In genomic region chr13:34398061-34398787, GRCm38 (mm10) we compare ENCODE assay signal across 8 mouse cellular contexts. TPM values are rescaled to one million over a fixed set of nuclear protein-coding genes. Genes with fewer than 3 reads are reported as not detected.
DNase-seq lines count a peak whose midpoint lies in the region; ATAC-seq and TF ChIP-seq lines count a peak whose summit lies in the region.

No protein-coding gene starts in this region.

- H3K9ac ChIP-seq in hindbrain, embryonic 15.5 days: no peak overlapping the region
- H3K9ac ChIP-seq in hindbrain, embryonic 14.5 days: no peak overlapping the region
- H3K9ac ChIP-seq in lung, postnatal 0 days (replicated peaks; ENCODE audit: low read depth): no peak overlapping the region
- no peak overlapping the region for H3K9ac ChIP-seq in forebrain, embryonic 16.5 days (replicated peaks; ENCODE audit: low read depth, low read length)

- H3K27me3 ChIP-seq in hindbrain, embryonic 15.5 days: no peaks in the 10 kb centered on the region
- H3K27me3 ChIP-seq in hindbrain, embryonic 14.5 days (ENCODE audit: control insufficient read depth, insufficient read depth, low read length): no peaks in the 10 kb centered on the region
- no peaks in the 10 kb centered on the region for H3K27me3 ChIP-seq in lung, postnatal 0 days (replicated peaks; ENCODE audit: insufficient read depth, low read length)
- H3K27me3 ChIP-seq in forebrain, embryonic 16.5 days (replicated peaks; ENCODE audit: control insufficient read depth, insufficient read depth, low read length): no peaks in the 10 kb centered on the region

- no peaks in the 10 kb centered on the region for H3K9me3 ChIP-seq in hindbrain, embryonic 15.5 days
- H3K9me3 ChIP-seq in hindbrain, embryonic 14.5 days (ENCODE audit: control insufficient read depth, low read length): no peaks in the 10 kb centered on the region
- H3K9me3 ChIP-seq in lung, postnatal 0 days (ENCODE audit: low read length): no peaks in the 10 kb centered on the region
- no peaks in the 10 kb centered on the region for H3K9me3 ChIP-seq in forebrain, embryonic 16.5 days (ENCODE audit: control insufficient read depth, low read length)

- peaks cover 8% of the 10 kb centered on the region for H3K4me1 ChIP-seq in hindbrain, embryonic 15.5 days (replicated peaks)
- 0 out of 2 replicates have a peak, but pooled peaks cover 6% of the 10 kb centered on the region for H3K4me1 ChIP-seq in hindbrain, embryonic 14.5 days (replicated peaks; ENCODE audit: control insufficient read depth, insufficient read depth, low read length)
- H3K4me1 ChIP-seq in lung, postnatal 0 days (ENCODE audit: insufficient read depth, low read depth, low read length): no peaks in the 10 kb centered on the region
- H3K4me1 ChIP-seq in forebrain, embryonic 16.5 days (replicated peaks; ENCODE audit: control insufficient read depth, insufficient read depth, low read length): no peaks in the 10 kb centered on the region

- 29% methylated on average over 10 of the region's 10 CpGs for WGBS in hindbrain, embryonic 15.5 days
- 26% methylated on average over 10 of the region's 10 CpGs for WGBS in hindbrain, embryonic 14.5 days
- WGBS in lung, postnatal 0 days: 12% methylated on average over 10 of the region's 10 CpGs
- WGBS in forebrain, embryonic 16.5 days: 35% methylated on average over 10 of the region's 10 CpGs

- no peak for TF ChIP-seq CTCF in lung, postnatal 0 days (IDR thresholded peaks at IDR 0.05)

- no peak overlapping the region for H3K4me3 ChIP-seq in hindbrain, embryonic 15.5 days
- H3K4me3 ChIP-seq in hindbrain, embryonic 14.5 days (replicated peaks; ENCODE audit: low read length): no peak overlapping the region
- no peak overlapping the region for H3K4me3 ChIP-seq in lung, postnatal 0 days (ENCODE audit: low read depth, low read length)
- H3K4me3 ChIP-seq in forebrain, embryonic 16.5 days (replicated peaks; ENCODE audit: low read length): no peak overlapping the region

- no peak overlapping the region for H3K4me2 ChIP-seq in hindbrain, embryonic 15.5 days
- no peak overlapping the region for H3K4me2 ChIP-seq in hindbrain, embryonic 14.5 days (replicated peaks)
- H3K4me2 ChIP-seq in lung, postnatal 0 days (replicated peaks; ENCODE audit: low read depth, low read length): no peak overlapping the region
- H3K4me2 ChIP-seq in forebrain, embryonic 16.5 days (ENCODE audit: low read length): no peak overlapping the region

- H3K27ac ChIP-seq in hindbrain, embryonic 15.5 days (replicated peaks): no peak overlapping the region
- no peak overlapping the region for H3K27ac ChIP-seq in hindbrain, embryonic 14.5 days
- H3K27ac ChIP-seq in lung, postnatal 0 days (ENCODE audit: low read length): peak overlapping the region; percentile 29
- H3K27ac ChIP-seq in forebrain, embryonic 16.5 days (ENCODE audit: low read length): no peak overlapping the region

- TF ChIP-seq EP300 in lung, postnatal 0 days (IDR thresholded peaks at IDR 0.05): peak; percentile 78

- no peaks in the 10 kb centered on the region for H3K36me3 ChIP-seq in hindbrain, embryonic 15.5 days
- no peaks in the 10 kb centered on the region for H3K36me3 ChIP-seq in hindbrain, embryonic 14.5 days (replicated peaks; ENCODE audit: control insufficient read depth, insufficient read depth)
- no peaks in the 10 kb centered on the region for H3K36me3 ChIP-seq in lung, postnatal 0 days (ENCODE audit: insufficient read depth, low read length)
- no peaks in the 10 kb centered on the region for H3K36me3 ChIP-seq in forebrain, embryonic 16.5 days (ENCODE audit: control insufficient read depth, insufficient read depth)

- DNase-seq in hindbrain, embryonic 14.5 days (ENCODE audit: low spot score): no peak
- peak; percentile 6 for DNase-seq in ZHBTc4 (ENCODE audit: low read depth, low spot score)
- peak; percentile 13 for DNase-seq in kidney, adult 9 months
- peak; percentile 70 for DNase-seq in lung, postnatal 0 days (ENCODE audit: low spot score)
- DNase-seq in thymus, postnatal 25 days: no peak
- DNase-seq in thymus, postnatal 36 days: no peak

- ATAC-seq in hindbrain, embryonic 15.5 days (ENCODE audit: low FRiP score, low read depth): 0 out of 2 replicates have a peak, but pooled peaks have one; percentile 45
- no peak for ATAC-seq in hindbrain, embryonic 14.5 days (ENCODE audit: low FRiP score)
- ATAC-seq in lung, postnatal 0 days: peak; percentile 92
- no peak for ATAC-seq in forebrain, embryonic 16.5 days

RNA-seq across cellular contexts. Expression of gene Slc22a23, which starts 53.2 kb away (rescaled TPM):
- polyA plus RNA-seq in hindbrain, embryonic 15.5 days (2015; fragmentation: Nextera tagmentation; extraction: Ambion mirVana): 16.5 and 17.2 TPM in 2 replicates
- 27.0 and 28.5 TPM in 2 replicates for polyA plus RNA-seq in hindbrain, embryonic 14.5 days (2014; fragmentation: Nextera tagmentation; extraction: Ambion mirVana)
- 8.1 and 9.1 TPM in 2 replicates for polyA plus RNA-seq in lung, postnatal 0 days (2015; fragmentation: Nextera tagmentation; extraction: Ambion mirVana)
- polyA plus RNA-seq in forebrain, embryonic 16.5 days (2015; fragmentation: Nextera tagmentation; extraction: Ambion mirVana): 11.2 and 13.0 TPM in 2 replicates

Comparison
In these comparisons a context has a peak if more than half of its experiments do, and no peak if none do; other contexts are left out.
1. ATAC-seq: peak in hindbrain, embryonic 15.5 days (single experiment) and lung, postnatal 0 days (single experiment); none in hindbrain, embryonic 14.5 days (single experiment) and forebrain, embryonic 16.5 days (single experiment).
2. DNase-seq: peak in ZHBTc4 (single experiment), kidney, adult 9 months (single experiment) and lung, postnatal 0 days (single experiment); none in hindbrain, embryonic 14.5 days (single experiment), thymus, postnatal 25 days (single experiment) and thymus, postnatal 36 days (0 of 2).